Mouse (Mus musculus): ENCODE results near the gene Ttll12. TPM values are rescaled to one million over a fixed set of nuclear protein-coding genes. Genes with fewer than 3 reads are reported as not detected.

Ttll12 gene
- polyA plus RNA-seq (2015; fragmentation: Nextera tagmentation; extraction: Ambion mirVana) = 33.3 and 34.0 TPM in 2 replicates

DNA sequence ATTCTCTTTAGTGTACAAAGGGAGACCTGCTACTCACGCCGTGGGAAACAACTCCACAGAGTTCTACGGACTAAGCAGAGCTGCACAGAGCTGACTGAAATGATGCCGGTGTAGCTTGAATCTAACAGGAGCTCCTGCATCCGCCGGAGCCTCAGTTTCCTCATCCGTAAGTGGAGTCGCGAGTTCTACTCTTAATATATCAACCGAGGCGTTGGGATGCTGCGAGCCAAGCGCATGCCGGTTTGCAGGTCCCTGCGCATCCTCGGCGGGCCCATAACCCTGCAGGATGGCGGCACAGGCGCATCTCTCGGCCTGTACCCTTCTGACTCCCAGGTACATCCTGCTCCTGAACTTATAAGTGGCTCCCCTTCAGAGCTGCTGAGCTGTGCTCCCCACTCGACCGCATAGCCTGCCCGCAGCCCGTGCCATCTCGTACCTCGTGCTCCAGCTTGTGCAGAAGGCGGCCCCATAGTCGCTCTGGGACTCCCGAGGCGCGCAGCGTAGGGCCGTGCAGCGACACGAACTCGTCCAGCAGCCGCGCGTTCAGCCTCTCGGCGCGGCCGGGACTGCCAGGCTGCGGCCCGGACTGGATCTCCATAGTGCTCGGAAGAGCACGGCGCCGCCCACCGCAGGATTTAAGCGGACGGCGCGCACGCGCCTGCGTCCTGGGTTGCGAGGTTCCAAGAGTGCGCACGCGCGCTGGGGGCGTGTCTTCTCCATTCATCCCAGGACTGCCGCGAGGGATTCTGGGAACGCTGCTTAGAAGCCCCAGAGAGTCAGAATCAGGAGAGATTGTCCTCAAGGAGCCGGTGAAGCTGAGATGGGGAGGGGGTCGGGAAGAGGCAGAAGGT lies at the start of gene Ttll12:
Gene Ttll12 (minus strand): TSS at position 645 of the 851 bp plus-strand sequence.
- peak; percentile 93 for ATAC-seq (ENCODE audit: borderline replicate concordance, extremely low read depth, low FRiP score, low TSS enrichment)
- Histone ChIP-seq H3K9me3 (no peaks in the 10 kb centered on the region), H3K27me3 (no peaks in the 10 kb centered on the region), H3K4me2 (peak within 1 kb of the TSS; percentile 89), H3K4me1 (peaks cover 17% of the 10 kb centered on the region), H3K4me3 (peak within 1 kb of the TSS; percentile 83), H3K27ac (peak within 1 kb of the TSS; percentile 54; the same call in 1 of the 2 replicates), H3K36me3 (no peaks in the 10 kb centered on the region), H3K9ac (peak within 1 kb of the TSS; percentile 73)
- WGBS = under 1% methylated on average over 68 of the region's 68 CpGs

DNA sequence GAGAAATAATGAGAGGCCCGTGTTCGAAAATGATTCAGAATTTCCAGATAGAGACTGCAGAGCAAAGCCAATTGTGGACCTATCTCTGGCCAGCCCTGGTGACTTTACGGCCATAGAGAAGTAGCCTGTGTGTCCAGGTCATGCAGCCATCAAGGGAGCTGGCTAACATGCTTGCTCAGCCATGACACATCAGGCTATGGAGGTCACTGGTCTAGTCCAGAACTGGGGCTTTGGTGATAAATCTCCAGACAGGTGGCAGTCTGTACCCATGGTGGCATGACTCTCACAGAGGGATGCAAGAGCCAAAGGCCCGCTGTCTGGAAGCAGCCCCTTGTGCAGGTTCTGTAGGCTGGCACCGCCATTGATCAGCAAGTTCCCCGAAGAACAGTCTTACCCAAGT lies 47.6 kb upstream of the Ttll12 start:
- peaks cover 12% of the 10 kb centered on the region; the same call in 1 of the 2 replicates for H3K27me3 ChIP-seq
- no peak for ATAC-seq (ENCODE audit: borderline replicate concordance, extremely low read depth, low FRiP score, low TSS enrichment)
- no peak overlapping the region for H3K27ac ChIP-seq
- H3K4me1 ChIP-seq = peaks cover 19% of the 10 kb centered on the region
- H3K36me3 ChIP-seq = no peaks in the 10 kb centered on the region
- 91% methylated on average over 6 of the region's 6 CpGs for WGBS
- H3K9me3 ChIP-seq = no peaks in the 10 kb centered on the region
- no peak overlapping the region for H3K4me3 ChIP-seq
- H3K4me2 ChIP-seq = no peak overlapping the region
- H3K9ac ChIP-seq = no peak overlapping the region

DNA sequence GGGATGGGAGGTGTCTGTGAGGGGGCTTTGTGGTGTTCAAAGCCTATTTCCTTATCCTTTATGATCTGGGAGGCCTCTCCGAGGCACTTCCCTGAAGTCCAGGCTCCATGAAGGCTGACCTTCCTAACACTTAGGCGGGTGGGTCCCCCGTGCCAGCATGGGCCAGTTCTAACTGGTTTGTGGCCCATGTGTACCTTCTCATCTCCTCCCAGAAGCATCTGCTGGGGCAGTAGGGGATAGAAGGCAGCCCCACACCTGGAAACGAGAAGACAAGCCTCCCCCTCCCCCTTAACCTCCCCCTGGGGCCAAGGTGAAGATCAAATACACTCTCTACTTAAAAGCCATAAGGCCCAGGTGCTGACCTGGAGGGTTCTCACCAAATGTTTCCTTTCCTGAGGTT lies 45.3 kb upstream of the Ttll12 start:
- 18% methylated on average over 4 of the region's 4 CpGs for WGBS
- H3K27ac ChIP-seq = no peak overlapping the region
- H3K4me2 ChIP-seq = no peak overlapping the region
- no peak overlapping the region for H3K9ac ChIP-seq
- ATAC-seq (ENCODE audit: borderline replicate concordance, extremely low read depth, low FRiP score, low TSS enrichment) = no peak
- H3K27me3 ChIP-seq = peaks cover 15% of the 10 kb centered on the region; the same call in 1 of the 2 replicates
- peaks cover 19% of the 10 kb centered on the region for H3K4me1 ChIP-seq
- no peaks in the 10 kb centered on the region for H3K9me3 ChIP-seq
- H3K36me3 ChIP-seq = no peaks in the 10 kb centered on the region
- H3K4me3 ChIP-seq = no peak overlapping the region

DNA sequence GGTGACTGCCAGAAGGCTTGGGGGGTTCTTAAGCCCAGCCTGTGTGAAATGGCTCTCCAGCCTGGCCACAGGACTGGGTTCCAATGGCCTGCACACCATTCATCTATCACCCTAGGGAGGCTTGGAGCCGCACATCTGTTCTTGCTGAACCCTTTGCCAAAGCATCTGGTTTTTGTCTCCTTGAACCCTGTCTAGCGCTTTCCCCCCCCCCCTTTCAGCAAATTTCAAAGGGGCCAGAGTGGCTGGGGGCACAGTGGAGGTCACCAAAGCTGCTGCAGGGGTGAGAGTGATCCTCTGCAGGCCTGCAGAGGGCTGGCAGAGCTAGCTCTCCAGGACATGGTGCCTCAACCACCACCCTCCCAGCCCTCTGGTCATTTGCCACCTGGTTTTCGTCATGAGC lies 44.2 kb upstream of the Ttll12 start:
- Histone ChIP-seq H3K4me3 (no peak overlapping the region), H3K27ac (no peak overlapping the region), H3K4me1 (peaks cover 19% of the 10 kb centered on the region), H3K36me3 (no peaks in the 10 kb centered on the region), H3K27me3 (peaks cover 15% of the 10 kb centered on the region; the same call in 1 of the 2 replicates), H3K4me2 (no peak overlapping the region), H3K9ac (no peak overlapping the region), H3K9me3 (no peaks in the 10 kb centered on the region)
- ATAC-seq (ENCODE audit: borderline replicate concordance, extremely low read depth, low FRiP score, low TSS enrichment) = peak; percentile 86
- 20% methylated on average over 3 of the region's 3 CpGs for WGBS

DNA sequence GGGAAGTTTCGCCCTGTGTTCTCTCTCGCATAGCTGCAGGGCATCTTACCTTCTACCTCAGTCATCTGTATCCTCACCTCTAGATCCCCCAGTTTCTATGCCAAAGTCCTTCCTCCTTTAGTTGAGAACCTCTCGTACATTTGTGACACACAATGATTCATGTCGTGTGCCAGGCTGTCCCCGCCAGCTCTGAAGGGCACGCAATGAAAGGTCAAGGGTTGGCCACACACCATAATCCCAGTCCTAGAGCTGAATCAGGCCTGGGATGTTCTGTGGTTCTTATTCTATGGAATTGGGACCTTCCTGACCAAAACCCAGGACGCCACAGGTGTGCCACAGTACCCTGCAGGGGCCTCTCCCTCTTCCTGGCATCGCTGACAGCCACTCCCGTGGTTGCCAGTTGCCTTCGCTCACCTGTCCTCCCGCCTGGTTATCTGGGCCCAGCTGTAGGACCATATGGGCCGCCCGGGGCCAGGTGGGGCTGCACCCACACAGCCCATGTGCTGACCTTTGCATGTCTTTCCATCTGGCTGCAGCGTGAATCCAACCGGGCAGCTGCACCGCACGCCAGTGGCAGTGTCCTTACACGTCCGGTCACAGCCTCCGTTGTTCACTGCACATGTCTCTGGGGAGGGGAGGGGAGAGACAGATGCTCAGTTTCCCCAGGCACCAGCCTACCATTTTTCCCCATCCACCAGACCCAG lies 43.4 kb upstream of the Ttll12 start:
- peaks cover 15% of the 10 kb centered on the region; the same call in 1 of the 2 replicates for H3K27me3 ChIP-seq
- no peaks in the 10 kb centered on the region for H3K9me3 ChIP-seq
- H3K27ac ChIP-seq = no peak overlapping the region
- WGBS = 61% methylated on average over 20 of the region's 20 CpGs
- H3K4me3 ChIP-seq = no peak overlapping the region
- H3K9ac ChIP-seq = no peak overlapping the region
- H3K36me3 ChIP-seq = no peaks in the 10 kb centered on the region
- ATAC-seq (ENCODE audit: borderline replicate concordance, extremely low read depth, low FRiP score, low TSS enrichment) = no peak
- H3K4me1 ChIP-seq = peaks cover 19% of the 10 kb centered on the region
- no peak overlapping the region for H3K4me2 ChIP-seq

DNA sequence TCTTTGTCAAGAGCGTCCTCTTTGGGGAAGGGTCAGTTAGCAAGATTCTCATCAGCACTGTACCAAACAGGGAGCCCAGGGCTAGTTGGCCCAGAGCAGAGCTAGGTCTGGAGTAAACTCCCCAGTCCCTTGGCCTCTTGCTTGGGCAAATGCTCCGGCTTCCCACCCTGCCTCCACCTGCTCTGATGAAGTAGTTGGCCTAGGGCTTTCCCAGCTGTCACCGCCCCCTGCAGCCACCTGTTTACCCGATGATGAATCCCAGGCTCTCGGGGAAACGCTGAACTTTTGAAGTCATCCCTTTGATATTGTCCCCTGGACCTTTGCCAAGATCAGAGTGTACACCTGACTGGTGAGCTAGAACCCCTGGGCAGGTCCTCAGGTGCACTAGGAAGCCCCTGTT lies 41.8 kb upstream of the Ttll12 start:
- Histone ChIP-seq H3K27me3 (peaks cover 11% of the 10 kb centered on the region; the same call in 1 of the 2 replicates), H3K36me3 (no peaks in the 10 kb centered on the region), H3K4me1 (peaks cover 19% of the 10 kb centered on the region), H3K27ac (no peak overlapping the region), H3K9me3 (no peaks in the 10 kb centered on the region), H3K4me3 (no peak overlapping the region), H3K9ac (no peak overlapping the region), H3K4me2 (no peak overlapping the region)
- WGBS = 37% methylated on average over 6 of the region's 6 CpGs
- ATAC-seq (ENCODE audit: borderline replicate concordance, extremely low read depth, low FRiP score, low TSS enrichment) = no peak

DNA sequence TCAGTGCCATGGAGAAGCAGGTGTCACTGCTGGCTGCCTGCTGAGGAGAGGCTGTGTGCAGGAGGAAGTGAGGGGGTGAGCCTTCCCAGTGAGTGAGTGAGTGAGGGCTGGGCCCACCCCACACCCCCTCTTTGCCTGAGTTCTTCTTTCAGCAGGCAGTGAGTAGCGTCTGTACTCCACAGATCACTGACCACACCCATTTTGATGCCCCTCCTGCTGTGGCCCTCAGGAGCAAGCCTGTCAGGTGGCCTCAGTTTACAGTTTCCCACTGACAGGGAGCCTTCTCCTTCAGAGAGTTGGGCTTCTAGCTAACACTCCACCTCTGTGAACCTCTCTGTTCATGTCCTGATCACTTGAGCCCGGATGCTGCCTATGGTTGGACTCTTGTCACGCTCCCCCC lies 40.3 kb upstream of the Ttll12 start:
- ATAC-seq (ENCODE audit: borderline replicate concordance, extremely low read depth, low FRiP score, low TSS enrichment) = no peak
- H3K4me1 ChIP-seq = peaks cover 18% of the 10 kb centered on the region
- no peak overlapping the region for H3K9ac ChIP-seq
- no peaks in the 10 kb centered on the region for H3K9me3 ChIP-seq
- no peak overlapping the region for H3K4me2 ChIP-seq
- H3K36me3 ChIP-seq = no peaks in the 10 kb centered on the region
- no peak overlapping the region for H3K4me3 ChIP-seq
- H3K27ac ChIP-seq = no peak overlapping the region
- 27% methylated on average over 3 of the region's 3 CpGs for WGBS
- H3K27me3 ChIP-seq = 0 out of 2 replicates have a peak, but pooled peaks cover 6% of the 10 kb centered on the region

DNA sequence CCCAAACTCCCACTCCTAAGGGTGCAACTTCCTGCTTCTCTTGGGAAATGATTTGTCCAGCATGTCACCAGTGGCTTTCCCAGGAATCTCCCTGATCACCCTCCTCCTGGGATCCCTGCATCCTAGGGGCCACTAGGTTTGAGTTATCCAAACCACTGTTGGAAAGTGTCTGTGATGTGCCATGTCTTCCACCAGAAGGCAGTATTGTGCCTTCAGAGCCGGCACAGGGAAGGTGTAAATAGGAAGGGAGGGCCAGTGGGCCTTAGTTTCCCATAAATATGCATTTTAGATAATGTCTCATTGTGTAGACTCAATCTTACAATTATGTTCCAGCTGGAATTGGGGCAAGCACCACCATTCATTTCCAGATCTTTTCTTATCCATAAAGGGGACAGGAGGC lies 39.1 kb upstream of the Ttll12 start:
- Histone ChIP-seq H3K9ac (no peak overlapping the region), H3K4me1 (peaks cover 8% of the 10 kb centered on the region), H3K4me2 (no peak overlapping the region), H3K27me3 (0 out of 2 replicates have a peak, but pooled peaks cover 6% of the 10 kb centered on the region), H3K36me3 (no peaks in the 10 kb centered on the region), H3K27ac (no peak overlapping the region), H3K9me3 (no peaks in the 10 kb centered on the region), H3K4me3 (no peak overlapping the region)
- no peak for ATAC-seq (ENCODE audit: borderline replicate concordance, extremely low read depth, low FRiP score, low TSS enrichment)
- 4% methylated on average over 1 of the region's 1 CpGs for WGBS

DNA sequence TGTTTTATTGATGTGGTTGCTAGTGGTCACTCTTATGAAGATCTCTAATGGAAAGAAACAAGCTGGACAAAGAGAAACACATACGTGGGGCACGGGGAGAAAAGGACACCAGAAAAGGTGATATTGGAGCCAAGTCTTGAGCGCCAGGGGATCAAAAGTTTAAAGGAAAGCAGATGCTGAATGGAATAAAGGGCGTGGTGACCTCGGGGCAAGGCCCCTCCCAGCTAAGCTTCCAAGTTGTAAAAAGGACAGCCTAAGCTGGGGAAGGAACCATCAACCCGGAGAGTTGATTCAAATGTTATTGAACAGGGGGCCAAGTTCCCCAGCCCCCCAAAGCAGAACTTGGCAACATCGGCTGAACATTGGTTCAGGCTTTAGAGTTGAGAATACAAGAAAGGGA lies 36.1 kb upstream of the Ttll12 start:
- Histone ChIP-seq H3K4me3 (no peak overlapping the region), H3K27ac (no peak overlapping the region), H3K36me3 (no peaks in the 10 kb centered on the region), H3K4me1 (no peaks in the 10 kb centered on the region), H3K27me3 (no peaks in the 10 kb centered on the region), H3K4me2 (no peak overlapping the region), H3K9ac (no peak overlapping the region), H3K9me3 (no peaks in the 10 kb centered on the region)
- no peak for ATAC-seq (ENCODE audit: borderline replicate concordance, extremely low read depth, low FRiP score, low TSS enrichment)
- WGBS = 79% methylated on average over 7 of the region's 7 CpGs

DNA sequence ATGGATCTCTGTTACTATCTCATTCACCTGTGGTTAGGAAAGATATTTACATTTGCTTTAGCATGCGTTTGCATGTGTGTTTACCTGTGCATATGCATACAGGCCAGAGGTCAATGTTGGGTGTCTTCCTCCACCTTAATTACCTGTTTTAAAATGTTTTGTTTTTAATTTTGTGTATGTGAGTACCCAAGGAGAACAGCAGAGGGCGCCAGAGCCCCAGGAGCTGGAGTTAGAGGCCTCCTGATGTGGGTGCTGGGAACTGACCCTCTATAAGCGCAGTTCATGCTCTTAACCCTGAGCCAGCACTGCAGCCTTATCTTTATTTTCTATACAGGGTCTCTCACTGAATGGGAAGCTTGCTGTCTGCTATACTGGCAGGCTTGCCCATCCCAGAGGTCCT lies 34.8 kb upstream of the Ttll12 start:
- Histone ChIP-seq H3K4me1 (no peaks in the 10 kb centered on the region), H3K9me3 (no peaks in the 10 kb centered on the region), H3K4me2 (no peak overlapping the region), H3K27ac (no peak overlapping the region), H3K9ac (no peak overlapping the region), H3K36me3 (no peaks in the 10 kb centered on the region), H3K4me3 (no peak overlapping the region), H3K27me3 (no peaks in the 10 kb centered on the region)
- WGBS = 75% methylated on average over 3 of the region's 3 CpGs
- no peak for ATAC-seq (ENCODE audit: borderline replicate concordance, extremely low read depth, low FRiP score, low TSS enrichment)

DNA sequence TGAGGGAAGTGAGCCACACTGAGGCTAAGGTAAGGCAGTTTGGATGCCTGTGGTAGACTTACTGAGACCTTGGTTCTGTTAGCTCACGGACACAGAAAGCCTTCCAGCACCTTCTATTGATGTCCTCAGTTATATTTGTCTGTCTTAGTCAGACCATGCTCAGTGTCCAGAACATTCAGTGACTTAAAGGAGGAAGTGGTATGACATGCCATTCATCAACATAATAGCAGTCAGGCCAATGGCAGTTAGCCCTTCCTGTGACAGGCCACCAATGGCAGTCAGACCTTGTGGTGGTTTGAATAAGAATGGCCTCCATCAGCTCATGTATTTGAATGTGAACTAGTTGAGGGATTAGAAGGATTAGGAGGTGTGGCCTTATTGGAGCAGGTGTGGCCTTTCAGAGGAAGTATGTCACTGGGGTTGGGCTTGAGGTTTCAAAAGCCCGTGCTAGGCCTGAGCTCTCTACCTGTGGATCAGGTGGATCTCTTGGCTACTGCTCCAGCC lies 31.2 kb upstream of the Ttll12 start:
- no peak overlapping the region for H3K4me2 ChIP-seq
- 85% methylated on average over 2 of the region's 2 CpGs for WGBS

DNA sequence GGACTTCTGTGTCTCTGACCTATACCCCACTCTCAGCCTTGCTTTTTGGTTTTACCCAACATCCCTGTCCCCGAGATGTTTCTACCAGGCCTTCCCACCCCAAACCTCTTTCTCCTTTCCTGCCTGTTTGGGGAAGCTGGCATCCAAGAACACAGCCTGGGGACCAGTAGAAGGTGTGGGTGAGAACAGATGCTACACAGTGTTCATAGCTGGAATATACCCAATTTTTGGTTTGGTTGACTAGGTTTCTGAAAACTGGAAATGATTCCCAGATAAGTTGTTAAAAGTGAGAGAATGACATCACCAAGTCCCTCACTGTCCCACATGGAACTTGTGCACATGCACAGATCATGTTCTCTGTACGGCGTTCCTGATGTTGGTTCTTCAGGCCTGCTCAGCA lies 20.3 kb upstream of the Ttll12 start:
- Histone ChIP-seq H3K9me3 (no peaks in the 10 kb centered on the region), H3K4me1 (no peaks in the 10 kb centered on the region), H3K27me3 (no peaks in the 10 kb centered on the region), H3K4me3 (no peak overlapping the region), H3K4me2 (no peak overlapping the region), H3K27ac (no peak overlapping the region), H3K36me3 (no peaks in the 10 kb centered on the region), H3K9ac (no peak overlapping the region)
- no peak for ATAC-seq (ENCODE audit: borderline replicate concordance, extremely low read depth, low FRiP score, low TSS enrichment)
- WGBS = 80% methylated on average over 3 of the region's 3 CpGs

More for the DNA sequence above, 31.2 kb upstream of the Ttll12 start:
- Histone ChIP-seq H3K4me1 (no peaks in the 10 kb centered on the region), H3K9me3 (no peaks in the 10 kb centered on the region), H3K9ac (no peak overlapping the region), H3K36me3 (no peaks in the 10 kb centered on the region), H3K27ac (no peak overlapping the region), H3K27me3 (no peaks in the 10 kb centered on the region), H3K4me3 (no peak overlapping the region)
- ATAC-seq (ENCODE audit: borderline replicate concordance, extremely low read depth, low FRiP score, low TSS enrichment) = no peak

Measured in lung, embryonic 15.5 days (tissue).